Mouse (Mus musculus): ENCODE measurements at regions not wholly inside any gene's neighbourhood (a gene's known extent, or its start where the extent isn't known, plus 50 kb on each side); places are given as distances from the start of the nearest gene placed in this dataset.

- Histone ChIP-seq H3K9ac (no peak overlapping the region), H3K27ac (no peak overlapping the region), H3K4me2 (no peak overlapping the region), H3K4me1 (no peaks in the 10 kb centered on the region), H3K4me3 (no peak overlapping the region), H3K27me3 (replicated peaks) (no peaks in the 10 kb centered on the region), H3K36me3 (no peaks in the 10 kb centered on the region), H3K9me3 (replicated peaks) (no peaks in the 10 kb centered on the region)
- 48% methylated on average over 7 of the region's 7 CpGs for WGBS (ENCODE audit: insufficient replicate concordance)
- no peak for ATAC-seq
These were observed 127.2 kb upstream of the Gm9833 start for GRCm38 (mm10) chr3:9960696-9961095.
